Mouse (Mus musculus) forebrain, embryonic 15.5 days (tissue): ENCODE results near the gene Scgb1a1. TPM values are rescaled to one million over a fixed set of nuclear protein-coding genes. Genes with fewer than 3 reads are reported as not detected.
"Not testable (repeated sequence)": the region's sequence is repeated elsewhere in the genome, so short reads cannot be mapped to it uniquely, and the experiment has no call there.

Source experiments
- ATAC-seq: fragments of 200-750 bp; cut with Nextera tagmentation; replicated peaks from 2 replicates; pipeline ENCODE4 v1.8.0; 2017; ENCODE audit warnings: mild to moderate bottlenecking, moderate TSS enrichment, moderate library complexity
- H3K27ac ChIP-seq: fragments of 300-500 bp; sonication (generic); replicated peaks from 2 replicates; pipeline ENCODE4 v1.5.1; 2015; ENCODE audit warnings: mild to moderate bottlenecking, inconsistent platforms
- H3K27me3 ChIP-seq: fragments of 300-500 bp; sonication (generic); 2 replicates; pipeline ENCODE4 v1.6.1; 2015; ENCODE audit warnings: inconsistent platforms
- H3K36me3 ChIP-seq: fragments of 300-500 bp; sonication (generic); 2 replicates; pipeline ENCODE4 v1.6.1; 2015; ENCODE audit warnings: mild to moderate bottlenecking, inconsistent platforms
- H3K4me1 ChIP-seq: fragments of 300-500 bp; sonication (generic); 2 replicates; pipeline ENCODE4 v1.6.1; 2015; ENCODE audit warnings: inconsistent platforms
- H3K4me2 ChIP-seq: fragments of 300-500 bp; sonication (generic); replicated peaks from 2 replicates; pipeline ENCODE4 v1.6.1; 2015; ENCODE audit warnings: mild to moderate bottlenecking, inconsistent platforms
- H3K4me3 ChIP-seq: fragments of 300-500 bp; sonication (generic); 2 replicates; pipeline ENCODE4 v1.5.1; 2015; ENCODE audit warnings: mild to moderate bottlenecking, inconsistent platforms
- H3K9ac ChIP-seq: fragments of 300-500 bp; sonication (generic); replicated peaks from 2 replicates; pipeline ENCODE4 v1.6.1; 2015; ENCODE audit warnings: mild to moderate bottlenecking, inconsistent platforms
- H3K9me3 ChIP-seq: fragments of 300-500 bp; sonication (generic); 2 replicates; pipeline ENCODE4 v1.6.1; 2016; ENCODE audit warnings: inconsistent platforms
- WGBS: fragments of 180-500 bp; shearing (Covaris S2); methylation state at CpG from one replicate; pipeline ENCODE4 v1.1.7; 2015; ENCODE audit warnings: mixed read lengths; 5-methylcytosine and 5-hydroxymethylcytosine counted together
- polyA plus RNA-seq: library from polyadenylated mRNA; unstranded; fragments of >200 nt; fragmentation: Nextera tagmentation; extraction: Ambion mirVana; gene quantifications from 2 replicates; pipeline ENCODE4 v1.2.1, GENCODE M21; 2015

The Scgb1a1 gene
- polyA plus RNA-seq, 1 experiment from 2014 or later = not detected

GRCm38 (mm10) chr19:9095111-9095510, 7.4 kb upstream of the Scgb1a1 start:
- H3K9ac ChIP-seq = no peak overlapping the region
- no peak overlapping the region for H3K27ac ChIP-seq
- no peak for ATAC-seq
- H3K4me1 ChIP-seq = no peaks in the 10 kb centered on the region
- H3K36me3 ChIP-seq = no peaks in the 10 kb centered on the region
- H3K4me2 ChIP-seq = no peak overlapping the region
- no peak overlapping the region for H3K4me3 ChIP-seq
- H3K9me3 ChIP-seq = no peaks in the 10 kb centered on the region
- H3K27me3 ChIP-seq = no peaks in the 10 kb centered on the region
- 78% methylated on average over 5 of the region's 5 CpGs for WGBS

GRCm38 (mm10) chr19:9090709-9091108, 3.0 kb upstream of the Scgb1a1 start:
- Histone ChIP-seq H3K27ac (no peak overlapping the region), H3K4me1 (no peaks in the 10 kb centered on the region), H3K4me2 (no peak overlapping the region), H3K36me3 (no peaks in the 10 kb centered on the region), H3K27me3 (no peaks in the 10 kb centered on the region), H3K4me3 (no peak overlapping the region), H3K9ac (no peak overlapping the region), H3K9me3 (no peaks in the 10 kb centered on the region)
- 59% methylated on average over 2 of the region's 2 CpGs for WGBS
- no peak for ATAC-seq

- no peaks in the 10 kb centered on the region for H3K27me3 ChIP-seq
- no peaks in the 10 kb centered on the region for H3K9me3 ChIP-seq
- WGBS = 68% methylated on average over 4 of the region's 4 CpGs
- no peak overlapping the region for H3K4me3 ChIP-seq
- no peak overlapping the region for H3K9ac ChIP-seq
- H3K4me1 ChIP-seq = no peaks in the 10 kb centered on the region
- no peaks in the 10 kb centered on the region for H3K36me3 ChIP-seq
- H3K27ac ChIP-seq = no peak overlapping the region
- no peak overlapping the region for H3K4me2 ChIP-seq
- no peak for ATAC-seq
Observed at GRCm38 (mm10) chr19:9090191-9090590, 2.4 kb upstream of the Scgb1a1 start.

DNA sequence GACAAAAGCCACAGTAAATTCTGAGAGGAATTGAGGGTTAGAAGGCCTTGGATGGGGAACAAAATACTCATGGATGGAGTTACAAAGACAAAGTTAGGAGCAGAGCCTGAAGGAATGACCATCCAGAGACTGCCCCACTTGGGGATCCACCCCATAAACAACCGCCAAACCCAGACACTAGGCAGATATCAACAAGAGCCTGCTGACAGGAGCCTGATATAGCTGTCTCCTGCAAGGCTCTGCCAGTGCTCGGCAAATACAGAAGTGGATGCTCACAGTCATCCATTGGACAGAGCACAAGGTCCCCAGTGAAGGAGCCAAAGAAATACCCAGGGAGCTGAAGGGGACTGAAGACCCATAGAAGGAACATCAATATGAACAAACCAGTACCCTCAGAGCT, 3.9 kb downstream of the Scgb1a1 start:
- H3K4me1 ChIP-seq, H3K36me3 ChIP-seq, H3K27ac ChIP-seq, H3K9me3 ChIP-seq, H3K4me2 ChIP-seq, H3K4me3 ChIP-seq, H3K27me3 ChIP-seq, ATAC-seq, H3K9ac ChIP-seq: not testable (repeated sequence)
- 87% methylated on average over 2 of the region's 2 CpGs for WGBS

- Histone ChIP-seq H3K36me3 (no peaks in the 10 kb centered on the region), H3K4me2 (no peak overlapping the region), H3K4me3 (no peak overlapping the region), H3K27me3 (no peaks in the 10 kb centered on the region), H3K9ac (no peak overlapping the region), H3K27ac (no peak overlapping the region), H3K4me1 (peaks cover 7% of the 10 kb centered on the region; the same call in 1 of the 2 replicates), H3K9me3 (no peaks in the 10 kb centered on the region)
- ATAC-seq = peak; percentile 44; the same call in 1 of the 2 replicates
- 78% methylated on average over 2 of the region's 2 CpGs for WGBS
Observed at GRCm38 (mm10) chr19:9083010-9083355, 4.8 kb downstream of the Scgb1a1 start.

DNA sequence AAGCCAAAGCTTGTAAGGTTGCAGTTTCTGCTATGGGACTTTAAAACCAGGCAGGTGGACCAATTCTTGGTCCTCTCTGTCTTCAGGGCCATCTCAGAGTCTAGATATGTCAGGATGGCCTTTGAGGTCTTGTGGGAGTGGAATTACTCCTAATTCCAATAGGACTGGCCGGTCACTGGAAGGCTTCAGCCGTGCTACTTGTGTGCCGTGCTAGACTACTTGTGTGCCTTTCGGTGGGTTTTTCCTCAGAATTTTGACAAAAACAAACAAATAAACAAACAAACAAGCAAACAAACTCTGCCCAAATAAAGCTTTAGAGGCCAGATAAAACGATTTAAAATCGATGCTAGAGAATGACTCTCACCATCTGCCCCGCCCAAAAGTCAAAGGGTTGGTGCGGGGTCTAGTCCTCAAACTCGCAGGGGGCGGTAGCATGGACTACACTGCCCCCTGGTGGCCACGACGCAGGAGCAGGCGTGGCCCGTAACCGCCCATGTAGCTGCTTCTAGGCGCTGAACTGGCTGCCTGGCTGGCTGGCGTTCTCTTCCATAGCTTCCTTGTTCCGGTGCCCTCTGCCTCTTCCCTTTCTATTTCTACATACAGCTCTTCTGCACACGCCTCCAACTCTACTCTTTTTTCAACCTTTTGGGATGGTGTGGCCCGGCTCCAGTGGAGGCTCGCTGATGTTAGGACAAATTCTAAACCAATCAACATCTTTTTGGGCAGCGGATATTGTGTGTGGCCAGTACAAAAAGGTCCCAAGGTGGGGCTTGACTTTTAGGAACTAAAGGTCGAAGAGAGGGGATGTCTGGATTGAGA, 5.4 kb downstream of the Scgb1a1 start:
- no peak overlapping the region for H3K27ac ChIP-seq
- peak overlapping the region; percentile 26 for H3K4me2 ChIP-seq
- peak overlapping the region; percentile 3; the same call in 1 of the 2 replicates for H3K4me3 ChIP-seq
- H3K27me3 ChIP-seq = no peaks in the 10 kb centered on the region
- H3K36me3 ChIP-seq = no peaks in the 10 kb centered on the region
- ATAC-seq = peak; percentile 96
- H3K9me3 ChIP-seq = no peaks in the 10 kb centered on the region
- 17% methylated on average over 23 of the region's 23 CpGs for WGBS
- peaks cover 7% of the 10 kb centered on the region; the same call in 1 of the 2 replicates for H3K4me1 ChIP-seq
- 0 out of 2 replicates have a peak overlapping the region, but pooled peaks have one; percentile 20 for H3K9ac ChIP-seq

- Histone ChIP-seq H3K4me1 (peaks cover 7% of the 10 kb centered on the region; the same call in 1 of the 2 replicates), H3K27ac (no peak overlapping the region), H3K36me3 (no peaks in the 10 kb centered on the region), H3K9ac (no peak overlapping the region), H3K27me3 (no peaks in the 10 kb centered on the region), H3K9me3 (no peaks in the 10 kb centered on the region), H3K4me3 (no peak overlapping the region), H3K4me2 (no peak overlapping the region)
- 86% methylated on average over 14 of the region's 14 CpGs for WGBS
- peak; percentile 27; the same call in 1 of the 2 replicates for ATAC-seq
Observed at GRCm38 (mm10) chr19:9081311-9082190, 6.2 kb downstream of the Scgb1a1 start.

GRCm38 (mm10) chr19:9079916-9080315, 7.8 kb downstream of the Scgb1a1 start:
- 36% methylated on average over 7 of the region's 7 CpGs for WGBS
- Histone ChIP-seq H3K9ac (0 out of 2 replicates have a peak overlapping the region, but pooled peaks have one; percentile 15), H3K4me3 (no peak overlapping the region), H3K27ac (no peak overlapping the region), H3K36me3 (no peaks in the 10 kb centered on the region), H3K9me3 (no peaks in the 10 kb centered on the region), H3K27me3 (no peaks in the 10 kb centered on the region), H3K4me1 (peaks cover 7% of the 10 kb centered on the region; the same call in 1 of the 2 replicates), H3K4me2 (no peak overlapping the region)
- no peak for ATAC-seq

GRCm38 (mm10) chr19:9076982-9077660, 10.6 kb downstream of the Scgb1a1 start:
- H3K4me2 ChIP-seq = no peak overlapping the region
- H3K4me3 ChIP-seq = no peak overlapping the region
- no peak for ATAC-seq
- 0 out of 2 replicates have a peak, but pooled peaks cover 4% of the 10 kb centered on the region for H3K4me1 ChIP-seq
- no peaks in the 10 kb centered on the region for H3K36me3 ChIP-seq
- H3K9me3 ChIP-seq = no peaks in the 10 kb centered on the region
- no peak overlapping the region for H3K27ac ChIP-seq
- 80% methylated on average over 4 of the region's 4 CpGs for WGBS
- no peak overlapping the region for H3K9ac ChIP-seq
- no peaks in the 10 kb centered on the region for H3K27me3 ChIP-seq

GRCm38 (mm10) chr19:9076035-9076434, 11.7 kb downstream of the Scgb1a1 start:
- WGBS = 83% methylated on average over 3 of the region's 3 CpGs
- Histone ChIP-seq H3K27me3 (no peaks in the 10 kb centered on the region), H3K4me1 (peaks cover 11% of the 10 kb centered on the region), H3K9ac (no peak overlapping the region), H3K4me3 (no peak overlapping the region), H3K4me2 (no peak overlapping the region), H3K27ac (no peak overlapping the region), H3K9me3 (no peaks in the 10 kb centered on the region), H3K36me3 (no peaks in the 10 kb centered on the region)
- ATAC-seq = no peak

- Histone ChIP-seq H3K27ac (no peak overlapping the region), H3K36me3 (no peaks in the 10 kb centered on the region), H3K27me3 (no peaks in the 10 kb centered on the region), H3K4me2 (no peak overlapping the region), H3K4me1 (peaks cover 11% of the 10 kb centered on the region), H3K9ac (no peak overlapping the region), H3K4me3 (no peak overlapping the region), H3K9me3 (no peaks in the 10 kb centered on the region)
- ATAC-seq = no peak
- 71% methylated on average over 2 of the region's 2 CpGs for WGBS
Observed at GRCm38 (mm10) chr19:9075558-9075957, 12.2 kb downstream of the Scgb1a1 start.

DNA sequence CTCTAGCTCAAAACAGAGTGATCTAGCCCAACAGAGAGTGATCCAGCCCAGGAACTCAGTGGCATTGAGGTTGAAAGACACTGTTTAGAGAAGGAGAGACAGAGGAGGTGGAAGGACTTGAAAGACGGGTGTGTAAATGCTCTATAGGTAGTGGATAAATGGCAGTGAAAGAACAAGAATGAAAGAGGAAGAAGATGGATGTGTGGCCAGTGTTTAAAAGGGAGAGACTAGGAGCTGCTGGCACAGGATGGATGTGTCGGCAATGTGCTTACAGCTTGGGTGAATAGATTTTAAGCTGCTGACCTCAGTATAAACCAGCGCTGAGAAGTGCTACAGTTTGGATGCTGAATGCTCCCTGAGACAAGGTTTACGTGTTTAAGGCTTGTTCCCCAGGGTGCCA, 13.3 kb downstream of the Scgb1a1 start:
- Histone ChIP-seq H3K27me3 (no peaks in the 10 kb centered on the region), H3K4me1 (peaks cover 17% of the 10 kb centered on the region), H3K36me3 (no peaks in the 10 kb centered on the region), H3K4me2 (no peak overlapping the region), H3K27ac (no peak overlapping the region), H3K9me3 (no peaks in the 10 kb centered on the region), H3K4me3 (no peak overlapping the region), H3K9ac (no peak overlapping the region)
- WGBS = 72% methylated on average over 4 of the region's 4 CpGs
- ATAC-seq = no peak
